Mouse (Mus musculus) kidney, adult 18-20 months (tissue): Measurements from ENCODE around the gene Pramel1.
"Not testable (repeated sequence)": the region's sequence is repeated elsewhere in the genome, so short reads cannot be mapped to it uniquely, and the experiment has no call there.

Experiments
- DNase-seq: peaks from one replicate; pipeline ENCODE4 v3.0.0; 2021

Pramel1 gene

GRCm38 (mm10) chr4:143394181-143394580 is at the start of gene Pramel1:
TSS of gene Pramel1 (plus strand) at chr4:143394428.
- DNase-seq: no peak

GRCm38 (mm10) chr4:143345491-143345890 is 48.7 kb upstream of the Pramel1 start:
- not testable (repeated sequence) for DNase-seq

DNA sequence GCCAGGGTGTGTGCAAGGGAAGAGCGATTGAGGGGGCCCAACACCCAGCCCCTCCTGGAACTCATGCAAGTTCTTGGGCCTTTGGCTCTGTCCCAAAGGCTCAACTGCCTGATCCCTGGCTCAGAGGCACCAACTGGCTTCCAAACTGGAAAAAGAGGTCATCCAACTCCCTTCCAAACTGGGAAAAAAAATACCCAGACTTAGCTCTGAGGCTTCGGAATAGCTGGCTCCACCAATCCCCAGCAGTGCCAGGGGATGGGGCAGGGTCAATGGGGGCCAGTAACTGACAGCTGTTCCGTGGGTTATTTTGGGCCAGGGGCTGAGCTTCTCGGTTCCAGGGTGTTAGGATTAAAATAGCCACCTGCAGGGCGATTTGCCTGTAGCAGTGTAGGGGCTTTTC is 45.5 kb upstream of the Pramel1 start:
- DNase-seq: no peak

GRCm38 (mm10) chr4:143349484-143349906 is 44.7 kb upstream of the Pramel1 start, which contains the start of gene Lrrc38:
TSS of gene Lrrc38 (plus strand) at chr4:143349757.
- peak; percentile 7 for DNase-seq

GRCm38 (mm10) chr4:143350047-143351015 is 43.9 kb upstream of the Pramel1 start:
- no peak for DNase-seq

GRCm38 (mm10) chr4:143352301-143352700 is 41.9 kb upstream of the Pramel1 start:
- no peak for DNase-seq

DNA sequence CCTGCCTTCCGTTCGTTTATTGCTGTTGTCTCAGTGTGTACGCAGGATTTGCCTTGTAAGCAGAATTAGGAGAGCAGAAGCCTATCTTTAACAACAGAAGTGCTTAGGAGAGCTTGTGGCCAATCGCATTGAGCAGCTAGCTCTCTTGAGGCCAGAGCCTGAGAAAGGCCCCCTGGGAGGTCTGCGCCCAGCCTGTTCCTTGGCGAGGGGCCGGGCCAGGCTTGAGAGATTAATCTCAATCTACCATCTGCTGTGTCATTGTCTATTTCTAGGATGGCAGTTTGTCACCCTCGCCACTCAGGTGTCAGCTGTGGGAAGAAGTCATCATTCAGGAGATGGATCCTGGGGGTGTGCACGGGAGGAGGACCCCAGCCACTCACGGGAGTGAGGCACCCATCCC is 32.7 kb upstream of the Pramel1 start:
- DNase-seq: no peak

DNA sequence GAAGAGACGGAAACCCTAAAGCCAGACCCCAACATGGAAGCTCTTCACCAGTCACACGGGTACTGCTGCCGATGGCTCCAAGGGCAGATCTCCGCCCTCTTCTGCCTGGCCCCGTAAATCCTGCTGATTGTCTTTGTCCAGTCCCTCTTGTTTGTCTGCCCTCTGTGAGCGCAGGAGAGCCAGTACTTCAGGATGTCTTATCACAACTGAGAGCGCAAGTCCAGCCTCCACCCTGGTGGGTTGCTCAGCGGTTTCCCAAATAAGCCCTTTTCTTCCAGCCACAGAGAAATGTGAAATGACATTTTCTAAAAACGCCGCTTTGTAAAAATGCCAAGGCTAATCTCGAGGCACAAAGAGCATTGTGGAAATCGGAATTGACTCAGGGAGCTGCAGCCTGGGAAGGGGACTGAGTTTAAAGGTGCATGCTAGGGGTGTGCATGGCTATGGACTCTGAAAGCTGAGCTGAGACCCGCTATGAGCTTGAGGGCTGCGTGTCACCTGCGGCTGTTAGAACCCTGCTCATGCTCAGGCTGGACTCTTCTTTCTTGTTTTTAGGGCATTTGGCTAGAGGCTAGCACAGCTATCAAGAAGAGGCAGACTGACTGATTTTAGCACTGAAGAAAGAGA is 27.7 kb upstream of the Pramel1 start:
- DNase-seq: no peak

DNA sequence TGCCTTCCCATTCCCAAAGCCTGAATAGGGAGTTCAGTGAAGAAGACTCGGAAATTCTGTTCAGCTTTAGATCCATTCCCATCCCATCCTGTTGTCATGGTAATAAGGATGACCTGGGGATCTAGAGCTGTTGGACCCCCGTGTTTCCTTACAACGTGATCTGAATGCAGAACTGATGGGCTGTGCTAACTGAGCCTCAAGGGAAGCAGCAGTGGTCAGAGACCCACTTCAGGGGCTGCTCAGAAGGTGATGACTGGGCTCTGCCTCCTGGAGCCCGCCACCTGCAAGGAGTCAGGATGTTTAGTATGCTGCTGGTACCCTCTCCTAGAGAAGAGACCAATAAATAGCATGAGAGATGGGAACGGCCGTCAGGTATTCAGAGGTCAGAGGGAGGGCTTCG is 14.7 kb upstream of the Pramel1 start:
- no peak for DNase-seq

- DNase-seq: no peak
Observed at GRCm38 (mm10) chr4:143379931-143380715, 14.1 kb upstream of the Pramel1 start.

GRCm38 (mm10) chr4:143380716-143381004 is 13.6 kb upstream of the Pramel1 start:
- DNase-seq: peak; percentile 30

- DNase-seq: no peak
Observed at GRCm38 (mm10) chr4:143382163-143382562, 12.1 kb upstream of the Pramel1 start.

- no peak for DNase-seq
Observed at GRCm38 (mm10) chr4:143383646-143384045, 10.6 kb upstream of the Pramel1 start.

DNA sequence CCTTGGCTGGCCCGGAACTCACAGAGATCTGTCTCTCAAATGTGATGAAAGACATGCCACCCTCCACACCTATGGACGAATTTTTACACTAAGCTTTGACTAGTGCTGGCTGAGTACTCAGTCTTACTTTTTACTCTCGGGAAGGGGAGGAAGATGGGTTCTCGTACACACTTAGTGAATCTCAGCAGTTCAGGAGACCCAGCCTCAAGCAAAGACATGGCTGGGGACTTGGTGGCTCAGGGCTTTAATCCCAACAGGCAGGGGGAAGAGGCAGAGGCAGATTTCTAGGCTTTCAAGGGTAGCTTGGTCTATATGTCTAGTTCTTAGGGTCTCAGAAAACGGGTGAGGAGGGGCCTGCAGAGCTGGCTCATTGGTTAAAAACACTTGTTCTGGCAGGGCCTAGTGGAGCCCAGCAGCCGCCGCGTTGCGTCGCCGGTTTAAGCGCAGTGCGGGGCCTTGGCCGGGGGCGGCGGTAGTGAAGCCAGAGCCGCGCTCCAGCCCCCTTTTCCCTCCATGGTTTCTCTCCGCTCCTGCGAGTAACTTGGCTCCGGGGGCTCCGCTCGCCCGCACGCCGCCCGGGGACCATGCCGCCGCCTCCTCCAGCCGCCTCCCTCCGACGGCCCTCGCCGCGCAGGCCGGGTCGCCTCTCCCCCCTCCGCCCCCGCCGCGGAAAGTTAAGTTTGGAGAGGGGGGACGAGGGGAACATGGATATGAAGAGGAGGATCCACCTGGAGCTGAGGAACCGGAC is 5.1 kb upstream of the Pramel1 start:
- peak; percentile 32 for DNase-seq

DNA sequence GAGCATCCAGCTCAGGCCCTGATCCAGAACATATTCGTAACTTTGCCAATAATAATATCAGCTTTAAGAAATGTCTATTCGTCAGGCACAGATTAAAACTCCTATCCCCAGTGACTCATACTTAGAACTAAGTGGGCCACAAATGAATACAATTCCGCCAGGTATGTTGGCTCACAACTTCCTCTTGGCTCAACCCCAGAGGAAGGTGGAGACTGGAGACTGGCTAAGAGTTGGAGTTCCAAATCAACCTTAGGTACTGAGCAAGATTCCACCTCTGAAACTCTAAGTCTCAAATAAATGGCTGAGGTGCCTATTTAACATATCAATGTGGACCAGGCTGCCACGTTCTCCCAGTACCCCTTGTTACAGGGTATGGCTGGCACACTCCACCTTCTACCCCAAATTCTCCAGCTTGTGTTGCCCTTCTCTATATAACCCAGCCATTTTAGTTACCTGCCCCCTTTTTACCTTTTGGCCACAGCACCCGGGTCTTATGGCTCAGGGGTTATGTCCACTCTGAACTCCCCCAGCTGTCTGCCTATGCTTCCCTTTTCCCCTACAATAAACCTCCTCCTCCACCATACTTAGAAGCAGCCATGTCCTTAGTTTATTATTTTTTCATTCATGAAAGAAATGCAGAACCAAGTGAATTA is 17.5 kb downstream of the Pramel1 start:
- DNase-seq: peak; percentile 4

DNA sequence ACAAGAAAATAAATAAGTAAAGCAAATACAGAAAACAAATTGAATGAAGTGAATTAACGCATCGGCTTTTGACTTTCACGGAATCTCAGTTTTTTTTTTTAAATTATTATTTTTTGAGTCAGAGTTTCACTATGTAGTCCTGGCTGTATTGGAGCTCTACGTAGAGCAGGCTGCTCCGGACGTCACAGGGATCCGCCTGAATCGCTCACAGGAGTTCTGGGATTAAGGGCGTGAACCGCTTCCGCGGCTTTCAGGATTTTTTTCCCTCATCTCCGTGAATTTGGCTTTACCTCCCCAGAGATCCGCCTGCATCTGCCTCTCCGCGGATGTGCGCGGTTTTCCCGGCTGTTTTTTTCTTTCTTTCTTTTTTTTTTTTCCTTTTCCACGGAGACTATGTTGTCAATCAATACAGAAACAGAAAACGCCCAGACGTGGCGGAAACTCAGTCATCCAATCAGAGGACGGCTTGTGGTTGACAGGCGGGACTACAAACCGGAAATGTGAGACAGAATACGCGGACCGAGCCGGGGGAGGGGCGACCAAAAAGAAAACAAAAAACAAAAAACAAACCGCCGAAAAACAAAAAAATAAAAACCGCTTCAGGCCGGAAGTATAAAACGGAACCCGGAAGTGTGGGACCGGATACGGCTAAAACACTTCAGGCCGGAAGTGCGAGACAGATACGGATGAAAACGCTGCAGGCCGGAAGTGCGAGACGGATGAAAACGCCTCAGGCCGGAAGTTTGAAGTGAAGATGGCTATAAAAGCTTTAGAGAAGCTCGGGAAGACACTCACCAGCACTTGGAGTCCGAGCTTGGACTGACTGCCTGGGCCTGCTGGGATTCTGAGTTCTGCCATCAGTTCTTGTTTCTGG is 18.2 kb downstream of the Pramel1 start, which contains the start of gene Pramef8:
TSS of gene Pramef8 (plus strand) at position 208 of the 874 bp plus-strand sequence.
- peak; percentile 93 for DNase-seq

- no peak for DNase-seq
Observed at GRCm38 (mm10) chr4:143413621-143414020, 19.4 kb downstream of the Pramel1 start.

- no peak for DNase-seq
Observed at GRCm38 (mm10) chr4:143414121-143414520, 19.9 kb downstream of the Pramel1 start.

- not testable (repeated sequence) for DNase-seq
Observed at GRCm38 (mm10) chr4:143426770-143427169, 32.5 kb downstream of the Pramel1 start.
